Mouse (Mus musculus) heart, adult 8-10 months (tissue): ENCODE results near the gene Skp1a. TPM values are rescaled to one million over a fixed set of nuclear protein-coding genes. Genes with fewer than 3 reads are reported as not detected.
A peak's percentile ranks its signal among the peaks of the same experiment; 100 is the strongest.
"Not testable (repeated sequence)": the region's sequence is repeated elsewhere in the genome, so short reads cannot be mapped to it uniquely, and the experiment has no call there.

ENCODE experiments used
- DNase-seq: peaks from one replicate; pipeline ENCODE4 v3.0.0; 2022; ENCODE audit warnings: low spot score
- total RNA-seq, 4 experiments: library from RNA; stranded (reverse); gene quantifications; 2 replicates each; pipeline ENCODE4 v1.2.4; 2022

Gene Skp1a
- total RNA-seq: 100 to 1,000 TPM; 243 to 269 (median 257) TPM

DNA sequence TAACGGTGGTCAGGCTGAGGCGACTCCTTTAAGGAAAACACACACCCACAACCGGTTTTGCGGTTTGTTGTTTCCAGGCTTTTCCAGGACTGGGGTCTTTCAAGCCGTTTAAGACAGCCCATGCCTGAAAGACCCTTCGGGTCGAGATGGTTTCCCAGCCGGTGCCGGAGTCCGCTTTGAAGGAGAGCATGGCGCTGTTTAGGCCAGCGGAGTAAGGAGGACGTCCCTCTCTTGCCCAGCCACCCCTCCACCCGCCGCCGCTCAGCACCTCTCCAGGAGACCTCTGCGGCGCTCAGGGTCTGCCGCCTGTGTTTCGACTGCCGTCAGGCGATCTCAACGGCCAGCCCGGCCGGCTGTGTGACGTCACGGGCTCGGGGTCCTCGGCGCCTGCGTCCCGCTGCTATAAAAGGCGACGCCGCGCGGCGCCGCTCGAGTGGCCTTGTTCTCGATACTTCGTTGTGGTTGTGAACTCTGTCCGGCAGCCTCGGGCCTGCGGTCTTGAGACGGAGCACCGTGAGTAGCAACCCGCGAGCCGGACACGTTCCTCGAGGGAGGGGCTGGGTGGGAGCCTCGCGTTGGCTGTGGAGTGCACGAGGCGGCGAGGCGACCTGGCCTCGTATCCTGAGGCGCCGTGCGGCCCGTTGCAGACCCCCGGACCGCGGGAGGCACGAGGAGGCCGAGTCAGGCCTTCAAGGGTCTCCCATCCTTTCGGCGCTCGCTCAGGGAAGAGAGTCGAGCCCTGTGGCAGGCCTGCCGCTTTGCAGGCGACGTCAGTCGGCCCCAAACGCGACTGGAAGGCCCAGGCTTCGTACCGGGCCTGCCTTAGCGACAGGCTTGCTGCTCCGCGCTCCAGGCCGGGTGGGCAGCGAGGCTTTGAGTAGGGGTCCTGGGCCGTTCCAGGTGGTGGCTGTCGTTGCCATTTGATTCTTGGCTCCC is at the start of gene Skp1a:
TSS of gene Skp1a (plus strand) at position 390 of the 936 bp plus-strand sequence.
- DNase-seq: peak; percentile 89

DNA sequence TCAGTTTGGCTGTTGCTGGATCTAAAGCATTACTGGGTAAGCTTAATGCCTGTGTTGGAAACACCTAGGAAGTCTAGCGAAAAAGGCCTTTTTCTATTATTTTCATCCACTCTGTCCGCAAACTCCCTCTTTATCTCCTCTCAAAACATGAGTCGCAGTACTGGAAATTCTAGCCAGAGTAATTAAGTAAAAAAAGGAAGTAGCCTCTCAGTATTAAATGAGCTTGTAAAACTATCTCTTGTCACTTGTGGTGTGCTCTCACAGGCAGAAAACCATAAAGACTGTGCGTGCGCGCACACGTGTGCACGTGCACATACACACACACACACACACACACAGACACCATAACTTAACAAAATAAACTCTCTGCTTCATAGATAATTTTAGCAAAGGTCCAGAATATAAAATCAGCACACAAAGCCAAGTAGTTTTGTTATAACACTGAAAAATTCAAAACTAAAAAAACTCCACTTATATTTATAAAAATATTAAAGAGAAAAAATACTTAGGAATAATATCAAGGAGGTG is 35.2 kb upstream of the Skp1a start:
- not testable (repeated sequence) for DNase-seq

DNA sequence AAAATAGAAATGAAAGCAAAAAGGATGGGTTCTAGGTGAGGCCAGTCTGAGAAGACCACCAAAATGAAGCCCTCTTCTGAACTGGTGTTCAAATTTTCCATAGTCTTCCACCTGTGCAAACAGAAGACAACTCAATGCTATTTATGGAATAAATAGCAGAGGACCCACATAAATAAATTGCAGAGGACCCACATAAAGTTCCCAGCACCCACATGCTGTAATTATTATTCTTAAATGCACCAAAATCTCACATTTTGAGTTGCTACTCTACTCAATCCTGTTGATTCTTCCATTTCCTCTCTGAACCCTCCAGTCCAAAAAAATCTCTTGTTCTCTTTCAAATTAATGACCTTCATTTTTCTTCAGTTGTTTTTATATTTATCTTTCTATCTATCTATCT is 17.9 kb upstream of the Skp1a start, which contains the start of gene Olfr1371:
TSS of gene Olfr1371 (minus strand) at position 101 of the 400 bp plus-strand sequence.
- no peak for DNase-seq

DNA sequence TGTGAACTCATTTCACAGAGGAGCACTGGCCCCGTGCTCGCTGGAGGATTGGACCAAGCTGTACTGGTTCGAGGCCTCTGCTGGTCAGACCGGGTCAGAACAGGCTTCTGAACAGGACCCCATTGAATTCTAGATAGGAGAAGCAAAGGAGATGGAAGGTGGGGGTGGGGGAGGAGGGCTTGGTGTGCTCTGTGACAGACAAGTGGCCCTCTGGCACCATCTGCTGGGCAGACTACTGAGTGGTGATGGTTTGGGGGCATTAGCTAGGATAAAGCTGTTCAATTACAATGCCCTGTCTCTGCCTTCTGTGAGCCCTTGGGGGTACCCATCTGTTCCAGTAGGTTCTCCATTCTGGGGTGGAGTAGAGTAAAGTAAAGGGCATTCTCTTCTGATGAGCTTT is 11.5 kb upstream of the Skp1a start:
- no peak for DNase-seq

DNA sequence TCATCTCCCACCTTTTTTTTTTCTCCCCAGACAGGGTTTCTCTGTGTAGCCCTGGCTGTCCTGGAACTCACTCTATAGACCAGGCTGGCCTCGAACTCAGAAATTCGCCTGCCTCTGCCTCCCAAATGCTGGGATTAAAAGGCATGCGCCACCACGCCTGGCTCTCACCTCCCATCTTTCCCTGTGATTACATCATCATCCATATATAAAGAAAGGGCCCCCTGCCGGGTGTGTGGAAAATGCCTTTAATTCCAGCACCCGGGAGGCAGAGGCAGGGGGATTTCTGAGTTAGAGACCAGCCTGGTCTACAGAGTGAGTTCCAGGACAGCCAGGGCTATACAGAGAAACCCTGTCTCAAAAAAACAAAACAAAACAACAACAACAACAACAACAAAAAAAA is 9.9 kb upstream of the Skp1a start:
- not testable (repeated sequence) for DNase-seq

DNA sequence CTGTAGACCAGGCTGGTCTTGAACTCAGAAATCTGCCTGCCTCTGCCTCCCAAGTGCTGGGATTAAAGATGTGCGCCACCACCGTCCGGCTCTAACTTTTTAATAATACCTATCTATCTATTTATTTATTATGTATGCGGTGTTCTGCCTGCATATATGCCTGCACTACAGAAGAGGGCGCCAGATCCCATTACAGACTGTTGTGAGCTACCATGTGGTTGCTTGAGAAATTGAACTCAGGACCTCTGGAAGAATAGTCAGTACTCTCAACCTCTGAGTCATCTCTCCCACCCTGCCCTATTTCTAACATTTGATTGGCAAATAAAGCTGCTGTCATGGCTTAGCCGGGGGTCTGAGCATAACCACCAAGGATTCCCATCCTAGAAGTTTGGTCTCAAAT is 8.9 kb upstream of the Skp1a start:
- no peak for DNase-seq

DNA sequence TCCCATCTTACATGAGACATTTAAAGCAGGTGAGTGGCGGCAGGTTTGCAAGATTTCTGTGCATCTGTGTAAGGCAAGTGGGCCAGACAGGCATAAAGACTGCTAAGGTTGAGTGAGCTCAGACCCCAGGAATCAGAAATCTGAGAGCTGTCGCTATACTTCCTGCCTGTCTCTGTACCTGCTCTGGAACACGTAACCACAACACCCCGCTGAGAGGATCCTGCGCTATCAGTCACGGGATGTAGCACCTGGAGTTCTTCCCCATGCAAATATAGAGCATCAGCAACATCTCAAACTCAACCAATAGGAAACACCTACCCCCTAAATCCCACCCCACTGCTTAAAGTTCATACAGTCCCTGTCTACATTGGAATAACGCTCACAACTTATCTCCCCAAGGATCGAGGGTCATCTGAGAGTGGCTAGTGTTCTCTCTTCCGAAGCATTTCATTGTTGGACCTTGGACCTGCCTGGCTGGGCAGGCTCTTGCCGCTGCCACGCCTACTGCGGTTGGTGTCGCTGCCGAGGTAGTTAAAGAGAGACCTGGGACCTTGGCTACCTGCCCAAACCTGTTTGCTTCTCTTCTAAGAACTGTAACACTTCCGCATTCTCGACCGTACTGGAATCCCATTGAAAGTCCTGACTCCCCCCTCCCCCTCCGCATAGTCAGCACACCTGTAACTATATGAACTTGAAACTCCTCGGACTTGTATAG is 7.7 kb upstream of the Skp1a start:
- DNase-seq: no peak

DNA sequence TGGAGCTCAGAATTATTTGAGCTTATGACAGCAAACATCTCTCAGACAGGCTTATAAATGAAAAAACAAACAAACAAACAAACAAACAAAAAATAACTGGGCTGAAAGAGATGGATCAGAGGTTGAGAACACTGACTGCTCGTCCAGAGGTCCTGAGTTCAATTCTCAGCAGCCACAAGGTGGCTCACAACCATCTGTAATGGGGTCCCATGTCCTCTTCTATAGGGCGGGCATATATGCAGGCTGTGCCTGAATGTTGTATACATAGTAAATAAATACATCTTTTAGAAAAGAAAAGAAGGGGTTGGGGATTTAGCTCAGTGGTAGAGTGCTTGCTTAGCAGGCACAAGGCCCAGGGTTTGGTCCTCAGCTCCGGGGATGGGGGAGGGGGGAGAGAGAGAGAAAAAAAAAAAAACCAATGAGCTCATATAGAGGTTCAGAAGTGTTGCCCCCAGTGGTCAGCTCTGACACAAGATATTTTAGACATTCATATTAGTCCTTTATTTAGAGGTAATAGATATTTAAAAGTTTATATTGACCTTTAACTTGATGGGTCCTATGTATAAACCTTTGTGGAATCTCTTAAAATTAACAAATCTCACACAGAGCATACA is 5.7 kb upstream of the Skp1a start:
- no peak for DNase-seq

DNA sequence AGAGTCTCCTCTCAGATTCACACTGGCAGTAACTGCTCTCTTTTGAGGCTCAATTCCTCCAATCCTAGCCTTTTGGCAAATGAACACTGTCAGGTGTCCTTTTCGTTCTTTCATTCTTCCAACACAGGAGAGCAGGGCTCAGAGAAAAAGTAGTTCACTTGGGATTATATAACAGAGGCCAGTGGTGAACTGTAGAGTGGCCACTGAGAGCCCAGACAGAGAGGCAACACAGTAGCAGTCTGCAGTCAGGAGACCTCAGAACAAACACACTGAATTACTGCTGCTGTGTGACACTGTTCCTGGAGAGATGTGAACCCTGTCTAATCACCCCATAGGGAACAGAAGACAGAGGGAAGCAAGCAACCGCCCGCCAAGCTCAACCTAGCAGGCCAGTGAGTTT is 4.7 kb upstream of the Skp1a start:
- no peak for DNase-seq

DNA sequence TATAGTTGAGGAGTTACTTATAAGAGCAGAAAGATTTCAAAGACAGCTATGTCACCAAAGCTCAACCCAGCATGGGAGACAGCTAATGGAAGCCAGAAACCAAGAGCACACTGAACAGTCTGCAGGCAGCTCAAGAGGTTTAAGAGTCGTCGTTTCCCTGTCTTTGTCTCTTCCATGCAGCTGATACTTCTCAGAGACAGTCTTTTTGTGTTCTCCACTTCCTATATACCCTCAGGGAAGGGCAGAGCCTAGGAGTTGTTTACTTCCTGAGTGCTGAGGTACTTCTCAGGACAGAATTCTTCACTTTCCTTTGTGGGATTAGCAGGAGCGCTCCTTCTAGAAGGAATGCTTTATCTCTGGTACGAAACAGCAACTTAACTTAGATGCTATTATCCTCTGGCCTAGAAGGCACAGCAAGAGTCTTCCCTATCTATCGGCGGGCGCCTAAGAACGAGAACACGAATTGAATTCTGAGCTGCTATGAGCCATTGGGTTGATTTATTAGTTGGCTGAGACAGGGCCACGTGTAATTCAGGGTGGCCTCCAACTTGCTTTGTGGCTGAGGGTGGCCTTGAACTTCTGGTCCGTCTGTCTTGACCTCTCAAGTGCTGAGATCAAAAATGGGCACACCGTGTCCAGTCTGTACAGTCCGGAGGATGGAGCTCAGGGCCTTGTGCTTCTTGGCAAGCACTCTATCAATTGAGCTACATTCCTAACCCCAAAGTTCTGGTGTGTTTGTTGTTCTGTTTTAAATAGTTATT is 4.1 kb upstream of the Skp1a start:
- DNase-seq: no peak

DNA sequence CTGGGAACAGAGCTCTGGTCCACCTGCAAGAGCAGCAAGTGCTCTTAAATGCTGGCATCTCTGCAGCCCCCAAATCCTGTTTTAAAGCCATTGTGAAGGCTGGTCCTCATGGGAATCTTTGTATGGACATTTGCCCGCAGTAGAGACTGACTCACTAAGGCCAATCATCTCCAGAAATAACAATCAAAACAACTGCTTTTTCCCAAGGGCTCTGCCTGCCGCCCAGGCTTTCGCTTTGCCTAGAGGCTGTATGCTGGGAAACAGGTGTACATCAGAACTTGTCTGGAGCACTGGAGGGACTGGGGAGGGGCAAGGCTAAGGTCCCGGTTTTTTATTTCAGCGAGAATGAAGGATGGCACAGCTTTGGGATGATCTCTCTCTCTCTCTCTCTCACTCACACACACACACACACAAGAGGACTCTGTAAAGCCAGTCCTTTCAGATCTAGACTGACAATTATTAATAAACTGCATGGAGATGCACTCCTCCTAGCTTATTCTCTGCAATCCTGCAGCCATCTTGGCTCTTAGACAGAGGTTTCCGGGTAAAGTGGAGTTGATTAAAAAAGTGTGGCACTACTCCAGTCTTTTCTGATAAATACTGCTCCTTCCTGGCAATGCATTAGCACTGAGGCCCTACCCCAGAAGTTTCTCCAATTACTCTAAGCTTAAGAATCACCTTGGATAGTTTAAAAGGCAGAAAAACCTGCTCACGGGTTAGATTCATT is 2.9 kb upstream of the Skp1a start:
- no peak for DNase-seq

DNA sequence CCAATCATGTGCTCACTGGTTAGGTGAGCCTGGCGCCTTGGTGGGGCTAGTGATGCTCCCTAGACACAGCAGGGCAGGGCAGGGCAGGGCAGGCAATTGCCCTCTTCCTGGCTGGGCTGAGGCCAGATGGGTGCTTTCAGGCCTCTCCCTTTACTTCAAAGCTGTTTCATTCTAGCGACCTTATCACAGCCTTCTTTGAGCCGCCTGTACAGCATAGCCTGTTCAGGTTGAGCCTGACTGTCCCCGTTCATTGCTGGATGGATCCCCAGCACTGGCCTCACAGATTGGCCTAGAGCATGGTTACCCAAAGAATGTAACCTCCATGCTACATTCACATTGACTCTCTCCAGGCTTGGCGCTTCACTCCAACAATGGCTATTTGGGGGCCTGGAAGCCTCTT is 1.1 kb upstream of the Skp1a start:
- DNase-seq: no peak

DNA sequence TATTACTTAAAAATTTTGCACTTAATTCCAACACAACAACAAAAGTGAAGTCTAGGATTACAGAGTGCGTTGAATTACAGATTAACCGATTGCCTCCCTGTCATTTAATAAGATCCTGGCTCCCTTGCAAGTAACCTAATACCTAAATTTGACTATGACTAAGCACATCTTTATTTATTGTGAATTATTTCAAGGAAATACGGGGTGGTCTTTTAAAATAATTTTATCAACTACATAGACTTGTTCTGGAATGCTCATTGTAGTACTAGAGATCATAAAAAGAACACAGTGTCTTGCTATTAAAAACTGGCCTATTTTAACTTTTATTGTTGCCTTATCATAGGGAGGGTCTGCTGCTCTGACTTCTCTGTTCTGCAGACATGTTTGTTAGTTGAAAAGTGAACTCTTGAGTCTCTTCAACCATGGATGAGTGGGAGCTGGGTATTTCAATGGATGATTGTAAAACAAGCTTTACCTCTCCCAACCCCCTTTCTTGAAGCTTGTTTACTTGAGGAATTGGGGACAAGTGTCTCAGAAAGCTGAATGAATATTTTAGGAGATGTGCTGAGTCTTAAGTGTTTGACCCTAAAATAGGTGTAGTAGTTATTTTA is 1.4 kb downstream of the Skp1a start:
- DNase-seq: no peak

DNA sequence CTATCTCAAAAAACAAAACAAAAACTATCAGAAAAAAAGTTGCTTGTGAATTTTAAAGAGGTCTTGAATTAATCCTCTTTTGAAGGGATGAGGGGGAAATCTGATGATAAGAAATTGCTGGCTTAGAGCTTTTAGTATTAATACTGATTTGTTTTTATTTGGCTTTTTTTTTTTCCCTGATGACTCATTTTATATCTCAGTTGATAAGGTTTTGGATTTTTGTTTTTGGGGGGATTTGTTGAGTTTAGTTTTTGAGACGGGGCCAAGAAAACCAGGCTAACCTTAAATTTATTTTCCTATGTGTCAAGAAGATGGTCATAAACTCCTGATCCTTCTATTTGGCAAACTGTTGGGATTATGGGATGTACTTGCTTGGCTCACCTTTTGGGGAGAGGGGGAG is 2.1 kb downstream of the Skp1a start:
- DNase-seq: no peak

DNA sequence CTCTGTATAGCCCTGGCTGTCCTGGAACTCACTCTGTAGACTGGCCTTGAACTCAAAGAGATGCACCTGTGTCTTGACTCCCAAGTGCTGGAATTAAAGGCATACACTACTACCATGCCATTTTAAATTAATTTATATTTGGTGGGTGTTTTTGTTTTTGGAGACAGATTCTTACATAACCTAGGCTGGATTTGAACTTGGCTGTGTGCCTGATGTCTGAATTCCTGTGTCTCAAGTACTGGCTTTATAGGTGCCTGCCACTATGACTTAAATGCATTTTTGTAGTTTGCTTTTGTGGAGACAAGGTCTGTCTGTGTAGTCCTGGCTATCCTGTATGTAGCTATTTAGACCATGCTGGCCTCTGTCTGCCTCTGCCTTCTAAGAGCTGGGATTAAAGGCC is 2.7 kb downstream of the Skp1a start:
- DNase-seq: no peak

DNA sequence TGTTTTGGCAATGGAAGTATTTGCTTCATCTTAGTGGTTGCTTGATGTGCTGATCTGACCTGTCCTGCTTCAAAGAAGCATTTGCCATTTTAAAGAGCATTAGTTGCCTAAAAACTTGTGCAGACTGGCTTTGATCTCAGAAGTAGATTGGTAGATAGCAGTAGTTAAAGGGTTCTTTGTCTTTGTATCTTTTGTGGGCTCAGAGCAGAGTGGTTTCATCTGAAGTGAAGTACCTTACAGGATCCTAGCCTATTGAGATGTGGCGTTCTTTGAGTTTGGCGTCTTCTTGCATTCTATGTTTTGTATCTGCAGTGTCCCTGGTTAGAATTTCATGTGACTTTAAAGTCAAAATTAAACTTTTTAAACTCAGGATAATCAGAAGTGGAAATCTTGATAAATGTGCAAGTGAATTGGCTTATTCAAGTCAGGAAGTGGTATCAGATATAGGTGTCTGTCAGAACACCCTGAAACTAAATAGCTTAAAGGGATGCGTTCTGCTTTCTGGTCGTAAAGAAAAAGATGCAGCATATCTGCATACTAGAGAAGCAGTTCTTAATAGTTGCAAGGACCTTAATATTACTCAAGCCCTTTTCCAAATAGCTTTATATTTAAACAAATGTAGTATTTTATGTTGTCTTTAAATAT is 9.2 kb downstream of the Skp1a start:
- DNase-seq: no peak

DNA sequence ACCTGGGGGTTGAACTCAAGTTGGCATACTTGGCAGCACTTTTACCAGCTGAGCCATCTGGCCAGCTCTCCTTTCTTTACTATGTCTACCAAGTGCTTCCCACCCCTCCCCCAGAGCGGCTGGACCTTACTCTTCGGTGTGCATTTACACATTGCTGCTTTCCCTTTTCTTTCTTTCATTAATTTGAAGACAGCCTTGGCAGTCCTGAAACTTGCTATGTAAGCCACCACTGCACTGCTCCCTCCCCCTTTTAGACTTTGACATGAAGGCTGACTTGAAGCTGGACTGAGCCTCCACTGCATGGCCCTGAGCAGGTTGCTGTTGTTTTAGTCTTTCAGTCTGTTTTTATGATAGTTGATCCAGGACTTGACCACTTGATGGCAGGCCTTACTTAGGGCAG is 17.7 kb downstream of the Skp1a start:
- no peak for DNase-seq

DNA sequence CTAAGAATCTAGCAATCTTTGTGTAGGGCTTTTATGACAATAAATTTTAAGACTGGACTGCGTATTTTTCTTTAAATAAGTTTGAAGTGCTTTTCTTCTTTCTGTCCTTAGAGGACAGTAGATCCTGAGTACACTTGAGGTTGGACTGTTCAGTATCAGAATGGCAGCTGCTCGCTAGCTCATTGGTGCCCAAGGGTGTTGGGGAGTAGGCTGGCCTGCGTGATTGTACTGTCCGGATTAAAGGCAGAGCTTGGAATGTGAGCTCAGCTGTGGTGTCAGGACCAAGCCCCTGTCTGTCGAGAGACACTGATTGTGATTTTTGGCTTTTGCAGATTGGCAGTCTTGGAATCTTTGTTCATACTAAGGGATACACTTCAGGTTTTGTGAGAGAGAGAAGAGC is 20.0 kb downstream of the Skp1a start:
- no peak for DNase-seq

DNA sequence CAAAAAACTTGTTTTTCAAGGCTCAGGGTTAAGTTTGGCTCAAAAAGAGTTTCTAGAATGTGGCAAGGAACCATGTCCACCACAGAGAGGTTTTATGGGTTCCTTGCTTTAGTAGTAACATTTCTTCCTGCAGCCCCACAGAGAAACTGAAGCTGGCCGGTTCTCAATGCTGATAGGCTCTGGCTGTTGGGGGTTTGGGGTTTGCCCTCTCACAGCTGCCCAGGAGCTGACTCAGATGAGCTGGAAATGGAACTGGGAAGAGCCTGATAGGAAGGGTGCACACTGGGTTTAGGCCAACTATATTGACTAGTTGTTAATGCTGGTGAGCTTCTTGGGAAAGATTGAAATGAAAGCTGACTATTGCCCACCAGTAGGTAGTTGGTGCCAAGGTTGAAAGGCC is 20.9 kb downstream of the Skp1a start:
- no peak for DNase-seq
